Comparison of ENCODE assay signal across 20 mouse cellular contexts in the genomic region with DNA sequence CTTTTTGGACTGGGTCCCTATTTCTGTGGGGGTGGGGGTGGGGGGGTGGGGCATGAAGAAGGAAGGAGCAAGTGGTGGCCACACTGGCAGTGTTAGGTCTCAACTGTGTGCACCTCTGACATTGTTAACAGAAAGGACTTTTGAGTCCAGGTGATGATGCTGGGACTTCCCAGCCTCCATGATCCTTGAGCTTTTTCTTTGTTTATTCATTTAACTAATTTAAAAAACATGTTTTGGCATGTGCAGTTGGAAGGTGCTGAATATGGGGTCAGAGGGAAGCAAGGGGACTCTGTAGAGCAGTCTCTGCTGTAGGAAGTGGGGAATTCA.
A peak's percentile ranks its signal among the peaks of the same experiment; 100 is the strongest.
DNase-seq lines count a peak whose midpoint lies in the region; ATAC-seq and TF ChIP-seq lines count a peak whose summit lies in the region.
"Had no signal": no experiment of that assay in that cellular context is flagged by ENCODE, and none has a peak within 500 bp of the region (broad histone marks: within the 10 kb centered on the region; RNA-seq: fewer than 3 reads in every experiment).

No protein-coding gene starts in this region.

- ATAC-seq in lung, embryonic 15.5 days (ENCODE audit: borderline replicate concordance, extremely low read depth, low FRiP score, low TSS enrichment): no peak
- no peak for ATAC-seq in stomach, embryonic 15.5 days (ENCODE audit: insufficient read depth, low FRiP score, low read depth)
- ATAC-seq: hindbrain, postnatal 0 days; intestine, postnatal 0 days had no signal

- no peaks in the 10 kb centered on the region for H3K36me3 ChIP-seq in lung, embryonic 15.5 days
- H3K36me3 ChIP-seq in stomach, embryonic 15.5 days: no peaks in the 10 kb centered on the region
- H3K36me3 ChIP-seq: embryonic facial prominence, embryonic 13.5 days; heart, embryonic 12.5 days; limb, embryonic 13.5 days; midbrain, embryonic 12.5 days had no signal

- H3K9me3 ChIP-seq in lung, embryonic 15.5 days: no peaks in the 10 kb centered on the region
- no peaks in the 10 kb centered on the region for H3K9me3 ChIP-seq in stomach, embryonic 15.5 days
- H3K9me3 ChIP-seq: embryonic facial prominence, embryonic 13.5 days; heart, embryonic 12.5 days; limb, embryonic 13.5 days; midbrain, embryonic 12.5 days had no signal

- H3K27ac ChIP-seq in lung, embryonic 15.5 days: peak overlapping the region; percentile 87
- H3K27ac ChIP-seq in stomach, embryonic 15.5 days: 0 out of 2 replicates have a peak overlapping the region, but pooled peaks have one; percentile 33
- H3K27ac ChIP-seq: embryonic facial prominence, embryonic 13.5 days; hindbrain, postnatal 0 days; left cerebral cortex, adult 2 months; liver, embryonic 14.5 days; midbrain, embryonic 12.5 days had no signal

- no peaks in the 10 kb centered on the region for H3K27me3 ChIP-seq in lung, embryonic 15.5 days
- no peaks in the 10 kb centered on the region for H3K27me3 ChIP-seq in stomach, embryonic 15.5 days (replicated peaks)
- H3K27me3 ChIP-seq: embryonic facial prominence, embryonic 13.5 days; heart, embryonic 12.5 days; limb, embryonic 13.5 days; Patski had no signal

- H3K4me2 ChIP-seq in lung, embryonic 15.5 days: no peak overlapping the region
- no peak overlapping the region for H3K4me2 ChIP-seq in stomach, embryonic 15.5 days
- H3K4me2 ChIP-seq: embryonic facial prominence, embryonic 13.5 days; heart, embryonic 12.5 days; limb, embryonic 13.5 days; midbrain, embryonic 12.5 days had no signal

- TF ChIP-seq CTCF in lung, adult 2 months (IDR thresholded peaks at IDR 0.05; ENCODE audit: insufficient read depth, low read length): no peak

- no peak overlapping the region for H3K9ac ChIP-seq in lung, embryonic 15.5 days
- H3K9ac ChIP-seq in stomach, embryonic 15.5 days: no peak overlapping the region
- H3K9ac ChIP-seq: embryonic facial prominence, embryonic 13.5 days; limb, embryonic 13.5 days; liver, embryonic 14.5 days; midbrain, embryonic 12.5 days had no signal

- DNase-seq in kidney, adult 18-20 months: peak; percentile 57
- no peak for DNase-seq in kidney, postnatal 10 days
- no peak for DNase-seq in lung, adult 2 months
- DNase-seq in kidney, postnatal 14 days: peak; percentile 23
- DNase-seq in cerebellum, postnatal 14 days: no peak
- DNase-seq: cerebellum, adult 9-10 months; heart, postnatal 4 days; retina, postnatal 1 day; thymus, postnatal 14 days had no signal

- H3K4me3 ChIP-seq in lung, embryonic 15.5 days: no peak overlapping the region
- no peak overlapping the region for H3K4me3 ChIP-seq in lung, adult 2 months (replicated peaks; ENCODE audit: extremely low read depth, low read depth, low read length)
- no peak overlapping the region for H3K4me3 ChIP-seq in stomach, embryonic 15.5 days (replicated peaks)
- H3K4me3 ChIP-seq: embryonic facial prominence, embryonic 13.5 days; heart, embryonic 12.5 days; left cerebral cortex, adult 2 months; limb, embryonic 13.5 days; midbrain, embryonic 12.5 days had no signal

- H3K4me1 ChIP-seq in lung, embryonic 15.5 days: peaks cover 60% of the 10 kb centered on the region
- peaks cover 16% of the 10 kb centered on the region for H3K4me1 ChIP-seq in lung, adult 2 months (ENCODE audit: control insufficient read depth, insufficient read depth, low read length)
- H3K4me1 ChIP-seq in stomach, embryonic 15.5 days: peaks cover 35% of the 10 kb centered on the region

- TF ChIP-seq POLR2A in lung, adult 2 months (IDR thresholded peaks at IDR 0.05; ENCODE audit: borderline replicate concordance, extremely low read depth, low read depth, low read length): no peak

Comparison
In these comparisons a context has a peak if more than half of its experiments do, and no peak if none do; other contexts are left out.
1. DNase-seq: peak in kidney, adult 18-20 months (single experiment) and kidney, postnatal 14 days (single experiment); none in kidney, postnatal 10 days (single experiment), lung, adult 2 months (single experiment) and cerebellum, postnatal 14 days (0 of 2).